Mouse (Mus musculus): ENCODE measurements around the gene Arx. TPM values are rescaled to one million over a fixed set of nuclear protein-coding genes. Genes with fewer than 3 reads are reported as not detected.

Gene Arx
- polyA plus RNA-seq, 1 experiment from 2014 or later, result 3.7 TPM

DNA sequence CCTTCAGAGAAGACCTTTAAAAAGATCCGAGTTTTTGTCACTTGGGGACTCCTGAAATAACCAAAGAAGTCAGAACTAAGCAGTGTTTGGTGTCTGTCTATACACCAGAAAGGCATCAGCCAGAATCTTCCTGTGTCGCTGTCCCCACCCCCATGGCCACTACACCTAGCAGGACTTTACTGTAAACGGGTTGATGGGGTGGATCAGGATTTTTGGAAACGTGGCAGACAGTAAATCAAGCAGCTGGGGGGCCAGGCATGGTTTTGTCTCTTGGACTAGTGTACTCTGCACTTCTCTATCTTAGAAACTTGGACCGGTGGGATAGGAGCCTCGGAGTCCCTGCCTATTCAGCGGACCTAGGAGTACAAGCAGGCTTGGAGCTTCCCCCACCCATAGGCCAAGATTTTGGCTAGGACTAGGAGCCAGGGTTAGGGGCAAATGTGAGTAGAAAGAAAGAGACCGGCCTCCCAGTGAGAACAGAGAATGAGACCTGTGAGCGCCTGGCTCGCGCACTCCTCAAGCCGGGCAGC is 3.7 kb downstream of the Arx start:
- WGBS, result 11% methylated on average over 12 of the region's 12 CpGs
- Histone ChIP-seq H3K9me3 (replicated peaks; ENCODE audit: control insufficient read depth, low read length, poor library complexity, severe bottlenecking) (no peaks in the 10 kb centered on the region; the same call in 1 of the 2 replicates), H3K27me3 (ENCODE audit: control insufficient read depth, insufficient read depth, low read depth, low read length) (peaks cover 13% of the 10 kb centered on the region), H3K27ac (ENCODE audit: low read length) (peak overlapping the region; percentile 42; the same call in 1 of the 2 replicates), H3K4me2 (ENCODE audit: low read length) (no peak overlapping the region), H3K4me1 (ENCODE audit: control insufficient read depth, insufficient read depth, low read length) (peaks cover 4% of the 10 kb centered on the region; the same call in 1 of the 2 replicates), H3K4me3 (ENCODE audit: low read depth, low read length) (peak overlapping the region; percentile 36), H3K9ac (ENCODE audit: low read depth, low read length) (no peak overlapping the region), H3K36me3 (ENCODE audit: control insufficient read depth, insufficient read depth, low read length) (no peaks in the 10 kb centered on the region)
- ATAC-seq, result no peak

DNA sequence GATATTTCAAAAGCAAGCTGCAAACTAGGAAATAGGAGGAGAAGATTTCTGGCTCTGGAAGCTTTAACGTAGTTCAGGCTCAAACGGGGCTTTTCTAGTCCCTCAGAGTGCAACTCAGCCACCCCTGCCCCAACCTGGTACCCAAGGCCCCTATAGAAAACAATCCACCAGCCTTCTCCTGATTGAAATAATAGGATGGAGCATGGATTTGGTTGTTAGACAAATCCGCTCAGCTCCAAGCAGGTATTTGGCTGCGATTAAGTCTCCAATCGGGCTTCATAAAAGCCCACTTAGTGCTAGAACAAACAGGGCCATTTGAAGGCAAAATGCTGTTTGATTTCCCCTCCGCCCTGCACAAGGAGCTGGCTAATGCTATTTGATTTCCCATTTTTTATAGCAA is 5.8 kb downstream of the Arx start:
- Histone ChIP-seq H3K4me2 (ENCODE audit: low read length) (no peak overlapping the region), H3K4me3 (ENCODE audit: low read depth, low read length) (no peak overlapping the region), H3K9ac (ENCODE audit: low read depth, low read length) (no peak overlapping the region), H3K27ac (ENCODE audit: low read length) (no peak overlapping the region), H3K36me3 (ENCODE audit: control insufficient read depth, insufficient read depth, low read length) (no peaks in the 10 kb centered on the region), H3K9me3 (replicated peaks; ENCODE audit: control insufficient read depth, low read length, poor library complexity, severe bottlenecking) (no peaks in the 10 kb centered on the region), H3K27me3 (ENCODE audit: control insufficient read depth, insufficient read depth, low read depth, low read length) (peaks cover 13% of the 10 kb centered on the region), H3K4me1 (ENCODE audit: control insufficient read depth, insufficient read depth, low read length) (peaks cover 4% of the 10 kb centered on the region; the same call in 1 of the 2 replicates)
- ATAC-seq, result no peak
- WGBS, result 24% methylated on average over 6 of the region's 6 CpGs

DNA sequence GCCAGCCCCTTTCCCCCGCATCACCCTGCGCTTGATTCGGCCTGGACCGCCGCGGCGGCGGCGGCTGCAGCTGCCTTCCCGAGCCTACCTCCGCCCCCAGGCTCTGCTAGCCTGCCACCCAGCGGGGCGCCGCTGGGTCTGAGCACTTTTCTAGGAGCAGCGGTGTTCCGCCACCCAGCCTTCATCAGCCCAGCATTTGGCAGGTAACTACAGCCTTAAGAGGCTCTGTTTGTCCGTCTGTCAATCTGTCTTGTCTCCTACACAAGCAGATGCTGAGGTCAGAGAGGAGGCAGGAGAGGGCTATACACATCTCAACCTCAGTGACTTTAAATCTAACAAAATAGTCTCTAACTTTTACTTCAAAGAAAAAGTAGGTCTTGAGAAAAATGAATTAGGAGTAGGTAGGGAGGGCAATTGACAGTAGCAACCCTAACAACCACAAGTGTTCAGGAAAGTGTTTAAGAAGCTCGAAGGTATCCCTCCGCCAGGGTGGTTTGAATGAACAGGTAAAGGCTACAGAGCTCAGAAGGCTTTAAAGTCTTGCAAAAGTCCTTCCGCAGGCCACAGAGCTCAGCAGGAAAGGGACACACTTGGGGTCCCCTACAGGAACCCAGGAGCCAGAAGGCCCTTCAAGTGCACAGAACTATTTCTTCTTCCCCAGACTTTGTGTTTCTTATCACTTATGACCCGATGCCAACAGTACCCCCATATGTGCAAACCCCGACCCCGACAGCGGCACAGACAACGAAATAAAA is 8.7 kb downstream of the Arx start:
- no peak overlapping the region for H3K27ac ChIP-seq (ENCODE audit: low read length)
- H3K9ac ChIP-seq (ENCODE audit: low read depth, low read length), result no peak overlapping the region
- no peaks in the 10 kb centered on the region for H3K36me3 ChIP-seq (ENCODE audit: control insufficient read depth, insufficient read depth, low read length)
- 22% methylated on average over 25 of the region's 25 CpGs for WGBS
- no peak overlapping the region for H3K4me2 ChIP-seq (ENCODE audit: low read length)
- H3K4me1 ChIP-seq (ENCODE audit: control insufficient read depth, insufficient read depth, low read length), result no peaks in the 10 kb centered on the region; the same call in 1 of the 2 replicates
- H3K4me3 ChIP-seq (ENCODE audit: low read depth, low read length), result no peak overlapping the region
- no peak for ATAC-seq
- no peaks in the 10 kb centered on the region for H3K9me3 ChIP-seq (replicated peaks; ENCODE audit: control insufficient read depth, low read length, poor library complexity, severe bottlenecking)
- H3K27me3 ChIP-seq (ENCODE audit: control insufficient read depth, insufficient read depth, low read depth, low read length), result peaks cover 18% of the 10 kb centered on the region

DNA sequence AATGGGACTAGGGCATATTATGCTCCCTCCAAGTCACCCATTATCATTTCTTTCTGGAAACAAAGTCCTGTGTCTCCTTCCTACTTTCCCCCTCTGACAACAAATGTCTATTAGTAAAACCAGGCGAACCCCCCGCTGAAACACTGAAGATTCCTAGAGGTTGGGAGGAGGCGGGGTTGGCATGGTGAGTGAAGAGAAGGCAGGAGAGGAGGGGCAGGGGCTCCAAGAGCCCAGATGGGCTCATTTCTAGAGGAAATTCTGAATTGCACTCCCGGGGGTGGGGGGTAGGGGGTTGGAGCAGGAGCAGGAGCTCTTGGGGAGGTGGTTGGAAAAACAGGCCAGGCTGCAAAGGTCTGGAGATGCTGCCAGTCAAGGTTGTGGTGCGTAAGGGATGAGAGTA is 9.6 kb downstream of the Arx start:
- Histone ChIP-seq H3K27me3 (ENCODE audit: control insufficient read depth, insufficient read depth, low read depth, low read length) (peaks cover 21% of the 10 kb centered on the region), H3K4me1 (ENCODE audit: control insufficient read depth, insufficient read depth, low read length) (no peaks in the 10 kb centered on the region; the same call in 1 of the 2 replicates), H3K27ac (ENCODE audit: low read length) (no peak overlapping the region), H3K36me3 (ENCODE audit: control insufficient read depth, insufficient read depth, low read length) (no peaks in the 10 kb centered on the region), H3K9ac (ENCODE audit: low read depth, low read length) (no peak overlapping the region), H3K4me3 (ENCODE audit: low read depth, low read length) (no peak overlapping the region), H3K9me3 (replicated peaks; ENCODE audit: control insufficient read depth, low read length, poor library complexity, severe bottlenecking) (no peaks in the 10 kb centered on the region), H3K4me2 (ENCODE audit: low read length) (no peak overlapping the region)
- no peak for ATAC-seq
- 15% methylated on average over 5 of the region's 5 CpGs for WGBS

DNA sequence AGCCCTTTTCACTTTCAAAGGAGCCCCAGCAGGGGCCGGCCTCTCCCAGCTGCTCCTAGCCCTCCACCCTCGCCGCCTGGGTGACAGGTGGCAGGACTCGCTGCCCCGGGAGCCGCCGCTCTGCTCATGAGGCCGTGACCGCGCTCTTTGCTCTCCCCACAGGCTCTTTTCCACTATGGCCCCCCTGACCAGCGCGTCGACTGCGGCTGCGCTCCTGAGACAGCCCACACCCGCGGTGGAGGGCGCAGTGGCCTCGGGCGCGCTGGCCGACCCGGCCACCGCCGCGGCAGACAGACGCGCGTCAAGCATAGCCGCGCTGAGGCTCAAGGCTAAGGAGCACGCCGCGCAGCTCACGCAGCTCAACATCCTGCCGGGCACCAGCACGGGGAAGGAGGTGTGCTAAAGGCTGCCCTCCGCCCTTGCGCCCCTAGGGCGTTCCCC is 10.8 kb downstream of the Arx start:
- Histone ChIP-seq H3K4me3 (ENCODE audit: low read depth, low read length) (peak overlapping the region; percentile 20), H3K4me1 (ENCODE audit: control insufficient read depth, insufficient read depth, low read length) (no peaks in the 10 kb centered on the region; the same call in 1 of the 2 replicates), H3K9ac (ENCODE audit: low read depth, low read length) (no peak overlapping the region), H3K36me3 (ENCODE audit: control insufficient read depth, insufficient read depth, low read length) (no peaks in the 10 kb centered on the region), H3K9me3 (replicated peaks; ENCODE audit: control insufficient read depth, low read length, poor library complexity, severe bottlenecking) (no peaks in the 10 kb centered on the region), H3K27me3 (ENCODE audit: control insufficient read depth, insufficient read depth, low read depth, low read length) (peaks cover 21% of the 10 kb centered on the region), H3K27ac (ENCODE audit: low read length) (no peak overlapping the region), H3K4me2 (ENCODE audit: low read length) (peak overlapping the region; percentile 42)
- 8% methylated on average over 34 of the region's 40 CpGs for WGBS
- peak; percentile 39; the same call in 1 of the 2 replicates for ATAC-seq

DNA sequence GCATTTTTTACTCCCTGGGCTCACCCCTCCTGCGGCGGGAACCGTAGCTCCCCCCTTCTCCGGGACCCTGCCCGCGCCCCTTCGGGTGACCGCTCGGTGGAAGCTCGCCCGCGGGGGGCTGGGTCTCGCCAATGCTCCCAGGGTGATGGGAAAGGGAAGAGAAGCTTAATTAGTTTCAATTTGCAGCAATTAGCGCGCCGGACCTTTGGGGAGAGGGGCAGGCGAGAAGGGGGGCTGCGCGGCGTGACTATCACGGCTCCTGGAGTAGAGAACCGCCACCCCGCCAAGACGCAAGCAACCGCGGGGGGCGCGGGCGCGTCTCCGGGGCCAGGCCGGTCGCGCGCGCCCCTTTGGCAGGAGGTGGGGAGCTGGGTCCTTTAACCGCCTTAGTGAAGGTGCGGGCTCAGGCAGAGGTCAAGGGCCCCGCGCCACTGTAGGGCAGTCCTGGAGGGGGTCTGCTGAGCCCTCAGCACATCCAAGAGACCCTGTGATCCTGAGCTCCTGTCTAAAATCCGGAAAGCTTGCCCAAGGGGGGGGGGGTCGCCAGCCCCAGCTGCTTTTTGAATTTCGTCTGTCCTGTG is 12.9 kb downstream of the Arx start:
- peaks cover 30% of the 10 kb centered on the region for H3K27me3 ChIP-seq (ENCODE audit: control insufficient read depth, insufficient read depth, low read depth, low read length)
- peak overlapping the region; percentile 7; the same call in 1 of the 2 replicates for H3K4me3 ChIP-seq (ENCODE audit: low read depth, low read length)
- peak overlapping the region; percentile 37 for H3K4me2 ChIP-seq (ENCODE audit: low read length)
- no peaks in the 10 kb centered on the region for H3K36me3 ChIP-seq (ENCODE audit: control insufficient read depth, insufficient read depth, low read length)
- ATAC-seq, result no peak
- H3K27ac ChIP-seq (ENCODE audit: low read length), result no peak overlapping the region
- 13% methylated on average over 33 of the region's 43 CpGs for WGBS
- H3K9me3 ChIP-seq (replicated peaks; ENCODE audit: control insufficient read depth, low read length, poor library complexity, severe bottlenecking), result no peaks in the 10 kb centered on the region
- H3K9ac ChIP-seq (ENCODE audit: low read depth, low read length), result no peak overlapping the region
- no peaks in the 10 kb centered on the region; the same call in 1 of the 2 replicates for H3K4me1 ChIP-seq (ENCODE audit: control insufficient read depth, insufficient read depth, low read length)

DNA sequence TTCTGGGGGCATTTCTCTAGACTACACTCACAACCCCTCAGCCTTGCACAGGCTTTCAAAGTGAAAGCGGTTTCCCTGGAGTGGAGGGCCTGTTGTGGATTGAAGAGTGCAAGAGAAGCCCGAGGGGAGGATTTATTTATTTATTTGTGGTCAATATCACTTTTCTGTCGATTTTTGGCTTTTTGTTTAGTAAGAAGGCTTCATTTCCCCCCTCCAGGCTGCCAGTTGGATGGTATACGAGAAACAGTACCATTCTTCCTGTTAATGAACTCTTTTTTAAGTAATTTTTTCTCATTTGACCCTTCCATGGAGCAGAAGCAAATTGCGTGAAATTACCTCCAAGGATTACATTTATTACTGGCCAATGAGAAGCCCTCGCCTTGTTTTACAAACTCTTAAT is 13.5 kb downstream of the Arx start:
- no peak for ATAC-seq
- no peaks in the 10 kb centered on the region for H3K36me3 ChIP-seq (ENCODE audit: control insufficient read depth, insufficient read depth, low read length)
- WGBS, result 20% methylated on average over 6 of the region's 6 CpGs
- no peaks in the 10 kb centered on the region for H3K9me3 ChIP-seq (replicated peaks; ENCODE audit: control insufficient read depth, low read length, poor library complexity, severe bottlenecking)
- peaks cover 30% of the 10 kb centered on the region for H3K27me3 ChIP-seq (ENCODE audit: control insufficient read depth, insufficient read depth, low read depth, low read length)
- peak overlapping the region; percentile 19; the same call in 1 of the 2 replicates for H3K4me2 ChIP-seq (ENCODE audit: low read length)
- H3K4me1 ChIP-seq (ENCODE audit: control insufficient read depth, insufficient read depth, low read length), result no peaks in the 10 kb centered on the region; the same call in 1 of the 2 replicates
- no peak overlapping the region for H3K27ac ChIP-seq (ENCODE audit: low read length)
- no peak overlapping the region for H3K4me3 ChIP-seq (ENCODE audit: low read depth, low read length)
- no peak overlapping the region for H3K9ac ChIP-seq (ENCODE audit: low read depth, low read length)

DNA sequence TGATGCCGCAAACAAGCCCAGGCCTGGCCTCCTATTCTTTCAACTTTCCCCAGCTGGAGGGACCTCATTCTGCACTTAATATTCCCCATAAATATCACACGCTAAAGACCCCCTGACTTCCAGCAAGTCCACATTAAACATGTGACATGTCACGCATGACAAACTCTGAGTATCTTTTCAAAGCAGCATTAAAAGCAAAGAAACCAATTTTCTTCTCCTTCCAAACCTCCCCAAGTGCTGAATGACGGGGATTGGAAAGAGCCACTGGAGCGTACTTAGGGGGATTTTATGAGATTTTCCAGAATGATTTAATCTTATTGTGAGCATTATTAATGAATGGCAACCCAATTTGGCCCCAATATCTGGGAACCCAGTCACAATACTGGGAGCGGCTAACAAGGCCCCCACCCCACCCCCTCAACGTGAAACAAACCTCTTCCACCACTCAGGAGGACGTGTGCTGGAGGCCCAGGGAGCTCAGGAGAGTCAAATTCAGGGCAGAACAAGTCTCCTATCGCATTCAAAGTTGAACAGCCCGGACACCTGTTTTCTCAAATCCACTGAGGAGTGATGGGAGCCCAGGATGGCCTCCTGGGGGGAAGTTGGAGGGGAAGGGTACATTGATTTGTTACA is 14.1 kb downstream of the Arx start:
- Histone ChIP-seq H3K36me3 (ENCODE audit: control insufficient read depth, insufficient read depth, low read length) (no peaks in the 10 kb centered on the region), H3K27me3 (ENCODE audit: control insufficient read depth, insufficient read depth, low read depth, low read length) (peaks cover 26% of the 10 kb centered on the region), H3K27ac (ENCODE audit: low read length) (no peak overlapping the region), H3K4me2 (ENCODE audit: low read length) (no peak overlapping the region), H3K9me3 (replicated peaks; ENCODE audit: control insufficient read depth, low read length, poor library complexity, severe bottlenecking) (no peaks in the 10 kb centered on the region), H3K4me1 (ENCODE audit: control insufficient read depth, insufficient read depth, low read length) (no peaks in the 10 kb centered on the region; the same call in 1 of the 2 replicates), H3K9ac (ENCODE audit: low read depth, low read length) (no peak overlapping the region), H3K4me3 (ENCODE audit: low read depth, low read length) (no peak overlapping the region)
- ATAC-seq, result no peak
- 22% methylated on average over 10 of the region's 10 CpGs for WGBS

Measured in midbrain, embryonic 16.5 days (tissue).